Mouse (Mus musculus): ENCODE data around the gene Herc3.

DNA sequence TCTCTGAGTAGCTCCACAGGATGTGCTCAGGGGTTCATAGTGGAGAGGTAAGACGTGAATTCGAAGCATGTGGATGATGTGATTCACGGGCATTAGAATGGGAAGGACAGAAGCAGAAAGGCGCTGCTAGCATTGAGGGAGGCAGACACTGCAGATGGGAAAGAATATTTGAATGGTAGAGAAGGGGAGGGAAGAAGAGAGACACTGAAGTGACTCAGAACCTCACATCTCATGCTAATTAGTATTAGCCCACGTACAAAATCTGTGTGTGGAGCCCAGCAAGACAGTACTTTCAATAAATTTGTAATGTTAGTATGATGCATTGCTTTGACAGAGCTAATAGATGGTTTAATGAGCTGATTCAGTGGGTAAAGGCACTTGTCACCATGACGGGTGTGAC, 89.5 kb downstream of the Herc3 start:
- TF ChIP-seq CTCF (IDR thresholded peaks at IDR 0.05; ENCODE audit: insufficient read depth, low read depth, low read length) (no peak), POLR2A (IDR thresholded peaks at IDR 0.05; ENCODE audit: insufficient read depth, low read depth, low read length) (no peak)
